Mouse (Mus musculus) embryo, embryonic 10 days (tissue): ENCODE results near the gene Slc22a3.

Source experiments
- DNase-seq: peaks from one replicate; pipeline ENCODE4 v3.0.0-alpha.2; 2015; ENCODE audit warnings: low spot score

The Slc22a3 gene

GRCm38 (mm10) chr17:12467642-12468041, 39.9 kb downstream of the Slc22a3 start:
- no peak for DNase-seq

GRCm38 (mm10) chr17:12466501-12467000, 41.0 kb downstream of the Slc22a3 start:
- no peak for DNase-seq

- DNase-seq: no peak
Observed at GRCm38 (mm10) chr17:12461168-12461567, 46.3 kb downstream of the Slc22a3 start.

GRCm38 (mm10) chr17:12455143-12455790, 52.2 kb downstream of the Slc22a3 start:
- DNase-seq: peak; percentile 38

- DNase-seq: no peak
Observed at GRCm38 (mm10) chr17:12453691-12454090, 53.8 kb downstream of the Slc22a3 start.

GRCm38 (mm10) chr17:12452862-12453531, 54.5 kb downstream of the Slc22a3 start:
- no peak for DNase-seq

GRCm38 (mm10) chr17:12451234-12451633, 56.3 kb downstream of the Slc22a3 start:
- peak; percentile 65 for DNase-seq

GRCm38 (mm10) chr17:12444561-12444960, 62.9 kb downstream of the Slc22a3 start:
- DNase-seq: no peak

GRCm38 (mm10) chr17:12437771-12438170, 69.7 kb downstream of the Slc22a3 start:
- DNase-seq: no peak

- DNase-seq: no peak
Observed at GRCm38 (mm10) chr17:12431707-12432106, 75.8 kb downstream of the Slc22a3 start.

GRCm38 (mm10) chr17:12428369-12428768, 79.1 kb downstream of the Slc22a3 start:
- peak; percentile 74 for DNase-seq

GRCm38 (mm10) chr17:12427156-12427555, 80.3 kb downstream of the Slc22a3 start:
- DNase-seq: no peak

GRCm38 (mm10) chr17:12422143-12422542, 85.4 kb downstream of the Slc22a3 start:
- no peak for DNase-seq

- no peak for DNase-seq
Observed at GRCm38 (mm10) chr17:12420886-12421574, 86.5 kb downstream of the Slc22a3 start.

- no peak for DNase-seq
Observed at GRCm38 (mm10) chr17:12419491-12420079, 87.9 kb downstream of the Slc22a3 start.

GRCm38 (mm10) chr17:12416250-12416895, 91.1 kb downstream of the Slc22a3 start:
- DNase-seq: peak; percentile 86

GRCm38 (mm10) chr17:12415741-12416140, 91.8 kb downstream of the Slc22a3 start:
- no peak for DNase-seq

GRCm38 (mm10) chr17:12415031-12415735, 92.3 kb downstream of the Slc22a3 start:
- peak; percentile 32 for DNase-seq

- DNase-seq: no peak
Observed at GRCm38 (mm10) chr17:12412891-12413237, 94.6 kb downstream of the Slc22a3 start.

GRCm38 (mm10) chr17:12412181-12412890, 95.2 kb downstream of the Slc22a3 start:
- peak; percentile 57 for DNase-seq
